Mouse (Mus musculus) ES-E14 (cell line): ENCODE measurements around the gene Mrgpra1. TPM values are rescaled to one million over a fixed set of nuclear protein-coding genes. Genes with fewer than 3 reads are reported as not detected.
"Not testable (repeated sequence)": the region's sequence is repeated elsewhere in the genome, so short reads cannot be mapped to it uniquely, and the experiment has no call there.

Experiments
- DNase-seq: peaks from one replicate; pipeline ENCODE4 v3.0.0-alpha.2; 2013; ENCODE audit warnings: low read depth, low spot score
- H3K27ac ChIP-seq: 2 replicates; pipeline ENCODE4 v1.5.1; 2012; ENCODE audit warnings: low read depth, mild to moderate bottlenecking, low read length, moderate library complexity, mixed read lengths; ENCODE audit not compliant: poor library complexity, insufficient read depth, severe bottlenecking
- H3K36me3 ChIP-seq: 2 replicates; pipeline ENCODE4 v1.6.1; 2012; ENCODE audit warnings: mild to moderate bottlenecking, low read length, moderate library complexity, mixed read lengths; ENCODE audit not compliant: control insufficient read depth, poor library complexity, insufficient read depth, severe bottlenecking
- H3K4me1 ChIP-seq, 2 experiments: fragments of 150-350 bp in 1 of 2; sonication (generic) in 1 of 2; 2 replicates each; pipeline ENCODE4 v1.6.1; 2012; ENCODE audit warnings: low read length in 2 of 2, mild to moderate bottlenecking in 1 of 2, mixed read lengths in 1 of 2; ENCODE audit not compliant: control insufficient read depth in 2 of 2, insufficient read depth in 2 of 2, poor library complexity in 1 of 2
- H3K4me3 ChIP-seq, 2 experiments: fragments of 150-350 bp in 1 of 2; sonication (generic) in 1 of 2; 2 replicates each; pipeline ENCODE4 v1.5.1; 2012; ENCODE audit warnings: low read length in 2 of 2, low read depth in 1 of 2, mild to moderate bottlenecking in 1 of 2, mixed read lengths in 1 of 2; ENCODE audit not compliant: insufficient read depth in 1 of 2, poor library complexity in 1 of 2, severe bottlenecking in 1 of 2
- H3K9ac ChIP-seq: 2 replicates; pipeline ENCODE4 v1.6.1; 2012; ENCODE audit warnings: low read depth, mild to moderate bottlenecking, low read length, mixed read lengths; ENCODE audit not compliant: poor library complexity, insufficient read depth, severe bottlenecking
- H3K9me3 ChIP-seq: fragments of 150-350 bp; sonication (generic); 2 replicates; pipeline ENCODE4 v1.6.1; 2012; ENCODE audit warnings: low read depth, mild to moderate bottlenecking, low read length; ENCODE audit not compliant: control insufficient read depth, insufficient read depth
- CHD2 ChIP-seq: IDR thresholded peaks from 2 replicates; pipeline ENCODE4 v1.6.1; 2014; ENCODE audit warnings: mild to moderate bottlenecking, low read depth, low read length, inconsistent platforms
- HCFC1 ChIP-seq: IDR thresholded peaks from 2 replicates; pipeline ENCODE4 v1.6.1; 2012; ENCODE audit warnings: low read length, inconsistent platforms, borderline replicate concordance; ENCODE audit not compliant: insufficient read depth
- MAFK ChIP-seq: IDR thresholded peaks from 2 replicates; pipeline ENCODE4 v1.6.1; 2014; ENCODE audit warnings: mild to moderate bottlenecking, low read depth, low read length, inconsistent platforms; ENCODE audit not compliant: insufficient read depth
- ZC3H11A ChIP-seq: IDR thresholded peaks from 2 replicates; pipeline ENCODE4 v1.6.1; 2012; ENCODE audit warnings: low read depth, mild to moderate bottlenecking, inconsistent platforms, low read length, borderline replicate concordance
- ZNF384 ChIP-seq: IDR thresholded peaks from 2 replicates; pipeline ENCODE4 v1.6.1; 2012; ENCODE audit warnings: low read depth, low read length, inconsistent platforms
- in situ Hi-C, 2 experiments: fragments of 600-800 bp; cut with MboI; formaldehyde crosslinking; loops; one replicate each; pipeline ENCODE4 v1.15.1; 2025; ENCODE audit warnings: low sequenced_read_pairs in 2 of 2, inconsistent platforms in 1 of 2; ENCODE audit not compliant: unreplicated experiment in 2 of 2
- total RNA-seq: library from RNA; depleted of rRNA; stranded (reverse); fragments of 300-350 nt; gene quantifications from 2 replicates; pipeline ENCODE4 v1.2.3, GENCODE M21; 2012; rRNA removed

The Mrgpra1 gene
- total RNA-seq: not detected in 2 replicates

DNA sequence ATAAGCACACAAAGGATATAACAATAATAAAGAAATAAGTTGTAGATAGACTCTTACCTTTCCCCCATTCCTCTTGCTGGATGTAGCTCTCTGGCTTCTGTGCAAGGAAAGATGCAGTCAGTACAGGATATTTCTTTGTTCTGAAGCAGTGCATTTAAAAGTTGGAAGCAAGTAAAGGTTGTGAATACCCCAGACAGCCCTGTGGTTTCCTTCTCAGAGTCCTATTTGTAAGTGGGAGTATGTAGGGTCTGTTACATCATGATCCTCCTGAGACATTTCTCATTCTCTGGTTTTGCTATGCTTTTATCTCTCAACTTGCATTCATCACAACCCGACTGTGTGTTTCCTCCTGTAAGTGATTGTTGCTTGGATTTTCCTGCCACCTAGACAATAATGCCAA is at the start of gene Mrgpra1:
Gene Mrgpra1, minus strand, starts transcription at position 101 of the 400 bp plus-strand sequence.
- H3K4me3 ChIP-seq: no peak within 1 kb of the TSS
- TF ChIP-seq MAFK: no peak
- TF ChIP-seq ZNF384: no peak
- no peak for TF ChIP-seq ZC3H11A
- no peak for TF ChIP-seq HCFC1
- TF ChIP-seq CHD2: no peak
- H3K9ac ChIP-seq: no peak within 1 kb of the TSS
- no peak within 1 kb of the TSS for H3K27ac ChIP-seq
- no peak for DNase-seq
- H3K9me3 ChIP-seq: no peaks in the 10 kb centered on the region
- in situ Hi-C loops: no loop called here
- no peaks in the 10 kb centered on the region for H3K4me1 ChIP-seq
- no peaks in the 10 kb centered on the region for H3K36me3 ChIP-seq

DNA sequence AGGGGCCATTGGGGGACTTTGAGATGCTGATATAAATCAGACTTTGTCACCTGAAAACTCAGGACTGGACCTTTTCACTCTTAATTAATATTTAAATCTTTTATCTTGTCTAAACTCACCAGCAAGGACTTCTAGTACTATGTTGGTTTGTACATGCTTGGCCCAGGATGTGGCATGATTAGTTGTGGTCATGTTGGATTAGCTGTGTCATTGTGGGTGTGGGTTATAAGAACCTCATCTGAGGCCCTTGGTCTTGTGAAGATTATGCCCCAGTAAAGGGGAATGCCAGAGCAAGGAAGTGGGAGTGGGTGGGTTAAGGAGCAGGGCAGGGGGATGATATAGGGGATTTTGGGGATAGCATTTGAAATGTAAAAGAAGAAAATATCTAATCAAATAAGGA is 47.1 kb upstream of the Mrgpra1 start:
- TF ChIP-seq MAFK (no peak), ZC3H11A (no peak), HCFC1 (no peak), ZNF384 (no peak), CHD2 (no peak)
- in situ Hi-C loops: no loop called here
- DNase-seq: no peak
- H3K9ac ChIP-seq: no peak overlapping the region
- no peaks in the 10 kb centered on the region for H3K36me3 ChIP-seq
- H3K4me3 ChIP-seq: no peak overlapping the region
- no peak overlapping the region for H3K27ac ChIP-seq
- no peaks in the 10 kb centered on the region for H3K4me1 ChIP-seq
- no peaks in the 10 kb centered on the region for H3K9me3 ChIP-seq

- Histone ChIP-seq H3K36me3 (no peaks in the 10 kb centered on the region), H3K27ac (no peak overlapping the region), H3K9ac (no peak overlapping the region), H3K4me3 (no peak overlapping the region), H3K4me1 (no peaks in the 10 kb centered on the region), H3K9me3 (no peaks in the 10 kb centered on the region)
- TF ChIP-seq MAFK (no peak), HCFC1 (no peak), ZC3H11A (no peak), CHD2 (no peak), ZNF384 (no peak)
- DNase-seq: no peak
- in situ Hi-C loops: no loop called here
These were observed 5.6 kb downstream of the Mrgpra1 start for GRCm38 (mm10) chr7:47348421-47348820.

GRCm38 (mm10) chr7:47345905-47346478 is 8.0 kb downstream of the Mrgpra1 start:
- TF ChIP-seq ZNF384: no peak
- no peak for TF ChIP-seq MAFK
- TF ChIP-seq ZC3H11A: no peak
- no peak for TF ChIP-seq HCFC1
- TF ChIP-seq CHD2: no peak
- no peaks in the 10 kb centered on the region for H3K9me3 ChIP-seq
- no peak overlapping the region for H3K4me3 ChIP-seq
- no peak overlapping the region for H3K27ac ChIP-seq
- in situ Hi-C loops: no loop called here
- no peaks in the 10 kb centered on the region for H3K36me3 ChIP-seq
- no peak for DNase-seq
- H3K4me1 ChIP-seq: no peaks in the 10 kb centered on the region
- no peak overlapping the region for H3K9ac ChIP-seq

DNA sequence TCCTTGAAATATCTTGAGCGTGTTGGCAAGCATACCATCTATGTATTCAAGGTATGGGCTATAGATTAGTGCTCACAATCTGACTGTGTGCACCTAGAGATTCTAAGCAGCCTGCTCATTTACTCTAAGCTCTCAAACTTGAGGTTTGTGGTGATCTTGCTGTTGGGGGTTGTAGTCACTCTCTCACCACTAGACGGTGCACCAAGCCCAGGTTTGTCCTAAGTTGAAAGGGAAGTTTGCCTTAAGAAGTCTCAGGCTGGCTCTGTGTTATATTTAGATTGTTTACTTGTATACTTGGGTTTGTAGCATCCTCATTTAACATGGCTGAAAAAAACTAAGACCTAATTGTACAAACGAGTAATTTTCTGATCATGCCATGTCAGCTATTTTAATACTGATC is 12.2 kb downstream of the Mrgpra1 start:
- H3K9ac ChIP-seq, H3K36me3 ChIP-seq, in situ Hi-C loops, DNase-seq, H3K9me3 ChIP-seq, H3K4me1 ChIP-seq, H3K4me3 ChIP-seq, H3K27ac ChIP-seq: not testable (repeated sequence)

- DNase-seq, in situ Hi-C loops, H3K9me3 ChIP-seq: not testable (repeated sequence)
These were observed 12.7 kb downstream of the Mrgpra1 start for GRCm38 (mm10) chr7:47341389-47341788.

More at GRCm38 (mm10) chr7:47341389-47341788, 12.7 kb downstream of the Mrgpra1 start:
- not testable (repeated sequence) for H3K27ac ChIP-seq, H3K4me1 ChIP-seq, H3K4me3 ChIP-seq, H3K36me3 ChIP-seq, H3K9ac ChIP-seq
